Mouse (Mus musculus): ENCODE measurements around the gene Ndnf. TPM values are rescaled to one million over a fixed set of nuclear protein-coding genes. Genes with fewer than 3 reads are reported as not detected.

Gene Ndnf
- total and polyA plus RNA-seq, 3 experiments: under 0.01 to 0.03 TPM; not detected in 1

GRCm38 (mm10) chr6:65728261-65728660 is 56.9 kb downstream of the Ndnf start:
- no peaks in the 10 kb centered on the region for H3K79me2 ChIP-seq (replicated peaks; ENCODE audit: control insufficient read depth, extremely low read depth, insufficient read depth, poor library complexity, severe bottlenecking)
- H3K4me1 ChIP-seq (ENCODE audit: control insufficient read depth in 1 of 2, insufficient read depth in 2 of 2): no peaks in the 10 kb centered on the region
- DNase-seq (ENCODE audit: extremely low read depth): no peak
- H3K4me3 ChIP-seq (replicated peaks in 1 of 3; ENCODE audit: low read depth in 2 of 3, low read length in 2 of 3, poor library complexity in 1 of 3): no peak overlapping the region
- no peaks in the 10 kb centered on the region for H3K27me3 ChIP-seq (replicated peaks)
- H3K9ac ChIP-seq (ENCODE audit: insufficient read depth, low read depth): no peak overlapping the region
- no peak overlapping the region for H3K4me2 ChIP-seq (ENCODE audit: insufficient read depth, low read depth, poor library complexity, severe bottlenecking)
- no peak overlapping the region for H3K27ac ChIP-seq (ENCODE audit: insufficient read depth, low read depth)
- in situ Hi-C loops (cut with MboI; ENCODE audit: low pct_ligation_motif_present, low pct_unique_long_range_greater_than_20kb, low sequenced_read_pairs) (no loop called here), dilution Hi-C loops (cut with MboI; ENCODE audit: extremely low pct_ligation_motif_present, extremely low pct_unique_long_range_greater_than_20kb, low sequenced_read_pairs) (no loop called here)
- H3K36me3 ChIP-seq (replicated peaks in 1 of 2; ENCODE audit: control insufficient read depth in 1 of 2, insufficient read depth in 1 of 2, low read length in 1 of 2): no peaks in the 10 kb centered on the region
- TF ChIP-seq POLR2A (IDR thresholded peaks at IDR 0.05; ENCODE audit: low read depth, low read length) (no peak), RAD21 (IDR thresholded peaks at IDR 0.05; ENCODE audit: low read depth, low read length) (no peak), ZC3H11A (IDR thresholded peaks at IDR 0.05; ENCODE audit: low read depth, low read length) (no peak), ZKSCAN1 (IDR thresholded peaks at IDR 0.05; ENCODE audit: borderline replicate concordance, low read depth, low read length) (no peak), ELF1 (IDR thresholded peaks at IDR 0.05; ENCODE audit: low read depth, low read length) (no peak), UBTF (IDR thresholded peaks at IDR 0.05; ENCODE audit: low read depth, low read length) (no peak), MAFK (IDR thresholded peaks at IDR 0.05; ENCODE audit: insufficient replicate concordance, low read length) (no peak), TCF12 (IDR thresholded peaks at IDR 0.05; ENCODE audit: low read depth, low read length) (no peak), HCFC1 (IDR thresholded peaks at IDR 0.05; ENCODE audit: low read depth, low read length) (no peak), SMC3 (IDR thresholded peaks at IDR 0.05; ENCODE audit: low read depth, low read length) (no peak)
- no peaks in the 10 kb centered on the region for H3K9me3 ChIP-seq (replicated peaks; ENCODE audit: low read length)

- no peak for DNase-seq (ENCODE audit: extremely low read depth)
- no peaks in the 10 kb centered on the region for H3K79me2 ChIP-seq (replicated peaks; ENCODE audit: control insufficient read depth, extremely low read depth, insufficient read depth, poor library complexity, severe bottlenecking)
- TF ChIP-seq GABPA (IDR thresholded peaks at IDR 0.05; ENCODE audit: insufficient replicate concordance, low read depth, low read length) (no peak), POLR2AphosphoS2 (IDR thresholded peaks at IDR 0.05; ENCODE audit: low read depth, low read length) (no peak), MYC (IDR thresholded peaks at IDR 0.05; ENCODE audit: low read depth, low read length) (no peak), SMC3 (IDR thresholded peaks at IDR 0.05; ENCODE audit: low read depth, low read length) (no peak), JUN (IDR thresholded peaks at IDR 0.05; ENCODE audit: insufficient read depth, low read depth, low read length) (no peak)
- H3K36me3 ChIP-seq (replicated peaks in 1 of 2; ENCODE audit: control insufficient read depth in 1 of 2, insufficient read depth in 1 of 2, low read length in 1 of 2): no peaks in the 10 kb centered on the region
- dilution Hi-C loops (cut with MboI; ENCODE audit: extremely low pct_ligation_motif_present, extremely low pct_unique_long_range_greater_than_20kb, low sequenced_read_pairs): no loop called here
- H3K9me3 ChIP-seq (replicated peaks; ENCODE audit: low read length): no peaks in the 10 kb centered on the region
- H3K4me1 ChIP-seq (ENCODE audit: control insufficient read depth in 1 of 2, insufficient read depth in 2 of 2): no peaks in the 10 kb centered on the region
- no peaks in the 10 kb centered on the region for H3K27me3 ChIP-seq (replicated peaks)
- no peak overlapping the region for H3K9ac ChIP-seq (ENCODE audit: insufficient read depth, low read depth)
- no peak overlapping the region for H3K27ac ChIP-seq (ENCODE audit: insufficient read depth, low read depth)
- no peak overlapping the region for H3K4me3 ChIP-seq (replicated peaks in 1 of 3; ENCODE audit: low read depth in 2 of 3, low read length in 2 of 3, poor library complexity in 1 of 3)
- no peak overlapping the region for H3K4me2 ChIP-seq (ENCODE audit: insufficient read depth, low read depth, poor library complexity, severe bottlenecking)
- in situ Hi-C loops (cut with MboI; ENCODE audit: low pct_ligation_motif_present, low pct_unique_long_range_greater_than_20kb, low sequenced_read_pairs): no loop called here
Observed at GRCm38 (mm10) chr6:65739442-65739841, 68.1 kb downstream of the Ndnf start.
